Mouse (Mus musculus) left cerebral cortex, adult 2 months (tissue): ENCODE measurements at regions not wholly inside any gene's neighbourhood (a gene's known extent, or its start where the extent isn't known, plus 50 kb on each side); places are given as distances from the start of the nearest gene placed in this dataset.
A peak's percentile ranks its signal among the peaks of the same experiment; 100 is the strongest.

Experiments used
- DNase-seq, 2 experiments: peaks; one replicate each; pipeline ENCODE4 v3.0.0; 2021 to 2022; ENCODE audit warnings: low spot score in 2 of 2, mixed read lengths in 1 of 2; ENCODE audit errors: extremely low spot score in 1 of 2
- H3K27ac ChIP-seq: fragments of 200-600 bp; 2 replicates; pipeline ENCODE4 v1.8.1; 2022
- H3K4me3 ChIP-seq: fragments of 200-600 bp; 2 replicates; pipeline ENCODE4 v1.8.1; 2022
- CTCF ChIP-seq: fragments of 200-600 bp; IDR thresholded peaks from 2 replicates; pipeline ENCODE4 v1.8.1; 2022; ENCODE audit warnings: antibody characterized with exemption, mild to moderate bottlenecking, moderate library complexity
- intact Hi-C: fragments of 180-260 bp; cut with DNase I; formaldehyde crosslinking; loops from one replicate; pipeline ENCODE4 v1.15.1; 2025

- H3K27ac ChIP-seq, result no peak overlapping the region
- no peak overlapping the region for H3K4me3 ChIP-seq
- no peak for TF ChIP-seq CTCF
- DNase-seq, result no peak
- intact Hi-C loops, result no loop called here
Observed at GRCm38 (mm10) chr2:128313582-128313918, 187.7 kb downstream of the Bcl2l11 start.

DNA sequence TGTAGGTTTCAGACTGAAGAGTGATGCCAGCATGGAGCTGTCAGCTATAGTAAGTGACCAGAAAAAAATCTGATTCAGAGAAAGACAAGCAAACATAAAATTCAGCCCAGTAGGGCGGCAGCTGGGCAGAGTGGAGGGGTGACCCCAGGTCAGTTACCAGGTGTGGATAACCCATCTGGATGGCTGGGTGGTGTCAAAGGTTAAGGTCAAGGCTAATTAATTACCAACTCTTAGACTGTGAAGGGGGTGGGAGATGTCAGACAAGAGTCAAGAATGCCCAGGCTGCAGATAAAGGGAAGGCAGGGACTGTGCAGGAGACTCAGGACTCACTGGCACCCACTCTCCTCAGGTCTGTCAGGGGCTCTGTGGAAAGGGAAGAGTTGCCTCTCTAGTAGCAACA lies 188.1 kb downstream of the Bcl2l11 start:
- TF ChIP-seq CTCF, result no peak
- no peak overlapping the region for H3K4me3 ChIP-seq
- no peak overlapping the region for H3K27ac ChIP-seq
- intact Hi-C loops, result no loop called here
- no peak for DNase-seq

GRCm38 (mm10) chr2:128316516-128316915 lies 190.7 kb downstream of the Bcl2l11 start:
- no peak for TF ChIP-seq CTCF
- Histone ChIP-seq H3K4me3 (no peak overlapping the region), H3K27ac (no peak overlapping the region)
- intact Hi-C loops, result no loop called here
- DNase-seq, result no peak

DNA sequence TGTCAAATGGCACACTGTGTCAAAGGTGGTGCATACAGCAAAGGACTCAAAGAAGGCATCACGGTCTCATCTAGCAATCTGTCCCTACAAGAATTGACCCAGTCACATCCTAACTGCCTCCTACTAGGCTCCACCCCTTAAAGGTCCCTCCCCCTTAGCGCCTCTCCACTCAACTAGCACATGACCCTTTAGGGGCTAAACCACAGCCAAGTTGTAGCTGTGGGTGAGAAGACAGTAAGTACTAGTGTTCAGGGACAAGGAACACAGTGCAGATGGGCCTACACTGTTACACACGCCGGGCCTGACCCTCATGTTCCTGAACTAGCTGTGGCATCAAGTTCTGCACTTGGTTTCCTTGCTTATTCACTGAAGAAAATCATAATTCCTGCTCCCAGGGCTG lies 192.4 kb downstream of the Bcl2l11 start:
- no peak overlapping the region for H3K27ac ChIP-seq
- H3K4me3 ChIP-seq, result no peak overlapping the region
- no peak for DNase-seq
- intact Hi-C loops, result no loop called here
- no peak for TF ChIP-seq CTCF

GRCm38 (mm10) chr2:128318956-128319355 lies 193.1 kb downstream of the Bcl2l11 start:
- intact Hi-C loops, result no loop called here
- Histone ChIP-seq H3K27ac (no peak overlapping the region), H3K4me3 (no peak overlapping the region)
- TF ChIP-seq CTCF, result no peak
- no peak for DNase-seq

DNA sequence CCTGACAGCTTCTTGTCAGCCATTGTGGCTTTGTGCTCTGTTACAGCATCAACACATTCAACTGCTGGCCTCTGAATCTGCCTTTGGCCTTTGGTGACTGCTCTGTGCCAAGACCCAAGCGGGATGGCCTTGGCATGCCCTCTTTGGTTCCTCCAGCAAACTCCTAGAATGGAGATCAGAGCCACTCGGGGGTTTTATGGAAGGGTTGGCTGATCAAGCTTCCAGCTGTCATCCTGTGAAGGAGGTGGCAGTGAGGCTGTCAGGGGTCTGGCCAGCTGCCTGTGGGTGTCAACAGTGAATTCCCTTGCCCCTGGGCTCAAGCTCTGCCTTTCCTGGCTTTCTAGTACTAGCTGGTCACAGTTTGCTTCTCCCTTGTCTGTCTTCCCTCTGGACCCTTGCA lies 195.6 kb downstream of the Bcl2l11 start:
- Histone ChIP-seq H3K4me3 (no peak overlapping the region), H3K27ac (no peak overlapping the region)
- intact Hi-C loops, result no loop called here
- DNase-seq, result no peak
- TF ChIP-seq CTCF, result no peak

DNA sequence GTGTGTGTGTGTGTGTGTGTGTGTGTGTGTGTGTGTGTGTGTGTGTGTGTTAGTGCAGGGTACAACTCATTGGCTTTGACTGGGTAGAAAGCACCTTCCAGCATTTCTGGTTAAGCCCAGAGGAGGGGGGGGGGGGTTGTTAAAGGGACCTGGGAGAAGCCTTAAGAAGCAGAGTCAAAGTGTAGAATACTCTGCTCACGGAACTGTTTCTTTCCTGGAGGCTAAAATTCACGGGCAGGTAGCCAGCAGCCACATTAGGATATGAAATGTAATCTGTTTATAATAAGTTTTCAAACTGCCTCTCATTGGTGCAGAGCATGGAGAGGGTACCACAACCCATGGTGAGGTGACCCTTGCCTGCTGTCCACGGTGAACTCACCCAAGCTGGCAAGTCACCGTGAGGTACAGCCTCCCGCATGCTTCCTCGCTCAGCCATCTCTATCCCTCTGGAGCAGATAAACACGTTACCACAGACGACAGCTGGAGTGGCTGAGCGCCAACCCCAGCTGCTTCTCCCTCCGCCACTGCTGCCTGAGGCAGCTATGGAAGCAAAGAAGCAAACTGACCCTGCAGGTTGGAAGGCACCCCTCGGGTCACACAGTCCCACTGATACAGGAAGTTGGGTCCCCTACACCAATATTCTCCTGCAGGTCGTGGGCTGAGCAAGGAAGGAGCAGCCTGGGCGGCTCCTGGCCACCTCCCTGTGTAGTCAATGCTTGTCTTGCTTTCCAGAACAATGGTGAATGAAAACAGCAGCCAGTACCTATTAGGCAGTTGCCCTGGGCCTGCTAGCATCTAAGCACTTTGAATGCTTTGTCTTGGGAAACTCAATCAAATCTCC lies 198.6 kb downstream of the Bcl2l11 start:
- no peak for DNase-seq
- Histone ChIP-seq H3K27ac (no peak overlapping the region), H3K4me3 (no peak overlapping the region)
- no peak for TF ChIP-seq CTCF
- intact Hi-C loops, result no loop called here

DNA sequence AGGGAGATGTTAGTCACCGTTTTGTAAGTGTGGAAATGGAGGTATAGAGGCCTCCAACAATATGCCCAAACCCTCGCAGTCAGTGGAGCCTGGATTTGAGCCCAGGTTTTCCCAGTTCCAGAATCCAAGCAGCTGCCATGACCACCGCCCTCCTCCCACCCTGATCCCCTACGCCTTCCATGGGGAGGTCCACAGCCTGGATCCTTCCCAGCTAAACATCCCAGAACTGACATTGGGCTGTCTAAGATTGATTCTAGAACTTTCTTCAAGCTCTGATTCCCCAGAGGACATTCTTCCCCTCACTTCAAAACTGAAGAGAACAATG lies 199.2 kb downstream of the Bcl2l11 start:
- TF ChIP-seq CTCF, result no peak
- Histone ChIP-seq H3K4me3 (no peak overlapping the region), H3K27ac (no peak overlapping the region)
- DNase-seq, result no peak
- intact Hi-C loops, result no loop called here

GRCm38 (mm10) chr2:128325456-128325855 lies 199.6 kb downstream of the Bcl2l11 start:
- intact Hi-C loops, result no loop called here
- DNase-seq, result no peak
- TF ChIP-seq CTCF, result no peak
- Histone ChIP-seq H3K4me3 (no peak overlapping the region), H3K27ac (no peak overlapping the region)

- DNase-seq, result no peak
- Histone ChIP-seq H3K27ac (no peak overlapping the region), H3K4me3 (no peak overlapping the region)
- intact Hi-C loops, result no loop called here
- TF ChIP-seq CTCF, result no peak
Observed at GRCm38 (mm10) chr2:128330833-128331232, 205.0 kb downstream of the Bcl2l11 start.

DNA sequence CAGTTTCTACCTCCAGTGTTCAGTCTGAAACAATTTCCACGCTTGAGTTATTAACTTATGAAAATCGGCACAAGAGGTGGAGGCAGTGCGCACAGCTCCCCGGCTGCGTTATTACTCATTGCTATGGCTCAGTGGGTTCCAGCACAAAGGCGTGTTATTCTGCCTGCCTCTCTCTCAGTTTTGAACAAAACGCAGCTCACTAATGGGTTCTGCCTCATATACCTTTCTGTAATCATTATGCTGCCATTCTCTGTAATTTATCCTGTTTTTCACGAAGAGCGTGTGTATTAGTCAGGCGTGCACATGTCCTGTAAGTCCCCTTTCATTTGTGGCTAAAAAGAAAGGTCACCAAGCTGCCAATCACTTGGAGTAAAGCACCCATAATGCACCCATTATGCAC lies 205.4 kb downstream of the Bcl2l11 start:
- H3K4me3 ChIP-seq, result no peak overlapping the region
- no peak overlapping the region for H3K27ac ChIP-seq
- intact Hi-C loops, result no loop called here
- DNase-seq, result no peak
- no peak for TF ChIP-seq CTCF

GRCm38 (mm10) chr2:128331681-128332080 lies 205.8 kb downstream of the Bcl2l11 start:
- H3K4me3 ChIP-seq, result no peak overlapping the region
- H3K27ac ChIP-seq, result no peak overlapping the region
- no peak for TF ChIP-seq CTCF
- no peak for DNase-seq
- intact Hi-C loops, result no loop called here

DNA sequence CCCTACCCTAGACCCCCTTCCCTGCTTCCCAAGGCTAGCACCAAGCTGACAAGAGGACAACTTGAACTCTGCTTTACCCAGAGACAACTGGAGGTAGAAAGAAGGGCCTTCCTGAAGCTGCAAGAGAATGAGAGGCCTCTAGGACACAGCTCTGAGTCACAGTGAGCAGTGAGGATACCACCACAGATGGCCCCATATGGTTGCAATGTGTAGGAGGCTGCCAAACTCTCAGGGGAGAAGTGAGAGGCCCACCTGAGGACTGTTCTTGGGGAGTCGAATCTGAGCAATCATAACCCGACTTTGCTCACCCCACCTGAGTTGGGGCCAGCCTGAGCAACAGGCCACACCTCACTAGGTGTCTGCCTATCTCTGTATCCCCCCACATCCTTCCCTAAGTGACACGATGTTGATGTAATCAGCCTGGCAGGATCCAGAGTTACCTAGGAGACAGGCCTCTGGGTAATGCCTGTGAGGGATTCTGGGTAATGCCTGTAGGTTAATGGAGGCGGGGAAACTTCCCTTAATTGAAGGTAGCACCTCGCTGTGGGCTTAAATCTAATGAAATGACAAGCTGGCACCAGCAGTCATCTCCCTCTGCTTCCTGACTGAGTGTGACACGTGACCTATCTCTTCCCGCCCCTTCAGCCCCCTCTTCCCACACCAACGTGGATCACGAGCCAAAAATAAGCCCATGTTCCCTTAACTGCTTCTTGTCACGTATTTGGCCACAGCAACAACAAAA lies 207.7 kb downstream of the Bcl2l11 start:
- no peak overlapping the region for H3K27ac ChIP-seq
- intact Hi-C loops, result no loop called here
- TF ChIP-seq CTCF, result no peak
- no peak overlapping the region for H3K4me3 ChIP-seq
- DNase-seq, result peak in 1 of 2 experiments; percentile 41
